Mouse (Mus musculus): ENCODE results near the gene Stfa1.
"Not testable (repeated sequence)": the region's sequence is repeated elsewhere in the genome, so short reads cannot be mapped to it uniquely, and the experiment has no call there.

Stfa1 gene

GRCm38 (mm10) chr16:36276796-36277195 is at the start of gene Stfa1:
Gene Stfa1, plus strand, starts transcription at chr16:36276951.
- CTCF ChIA-PET, POLR2A ChIA-PET: not testable (repeated sequence)

DNA sequence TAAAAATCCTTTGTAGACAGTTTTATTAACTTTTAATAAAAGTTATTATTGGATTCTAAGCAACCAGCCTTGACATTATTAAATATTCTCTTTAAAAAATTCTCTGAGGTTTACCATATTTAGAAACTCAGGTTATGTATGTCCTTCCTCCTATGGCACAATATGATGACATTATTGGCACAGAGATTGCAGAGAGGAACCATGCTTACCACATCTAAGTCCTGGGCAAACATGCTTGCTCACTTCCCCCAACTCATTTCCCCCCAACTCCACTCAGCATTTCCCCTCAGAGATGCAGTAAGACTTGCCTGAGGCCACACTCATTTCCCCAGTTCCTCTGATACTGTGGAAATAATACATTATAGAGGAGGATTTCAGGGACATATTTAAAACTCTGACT is 16.2 kb upstream of the Stfa1 start:
- CTCF ChIA-PET, POLR2A ChIA-PET: not testable (repeated sequence)

GRCm38 (mm10) chr16:36289140-36289539 is 12.4 kb downstream of the Stfa1 start:
- ChIA-PET POLR2A (no interaction called here), CTCF (no interaction called here)

- CTCF ChIA-PET: no interaction called here
These were observed 30.9 kb downstream of the Stfa1 start for GRCm38 (mm10) chr16:36307631-36308030.

GRCm38 (mm10) chr16:36316111-36316510 is 39.4 kb downstream of the Stfa1 start:
- CTCF ChIA-PET, POLR2A ChIA-PET: not testable (repeated sequence)

More at GRCm38 (mm10) chr16:36307631-36308030, 30.9 kb downstream of the Stfa1 start:
- POLR2A ChIA-PET: no interaction called here

GRCm38 (mm10) chr16:36319286-36319685 is 42.5 kb downstream of the Stfa1 start:
- ChIA-PET CTCF (no interaction called here), POLR2A (interaction anchor here in 1 of 4 experiments (0.6 kb wide), 1 partner anchor 25 kb away, joined by 3 read pairs; no protein-coding TSS in a partner anchor)

DNA sequence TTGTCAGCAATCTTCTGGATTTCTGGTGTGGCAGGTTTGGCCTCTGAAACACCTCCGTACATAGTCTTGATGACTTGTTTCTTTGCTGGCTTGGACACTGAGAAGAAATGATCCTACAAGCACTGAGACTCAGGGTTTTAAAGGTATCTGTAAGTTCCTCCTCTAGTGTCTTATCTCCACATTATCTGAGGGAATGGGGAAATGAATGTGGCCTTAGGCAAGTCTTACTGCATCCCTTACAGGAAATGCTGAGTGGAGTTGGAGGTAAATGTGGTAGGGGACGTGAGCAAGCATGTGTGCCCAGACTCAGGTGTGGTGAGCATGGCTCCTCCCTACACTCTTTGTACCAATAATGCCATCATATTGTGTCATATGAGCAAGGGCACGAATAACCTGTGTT is 57.5 kb downstream of the Stfa1 start, which contains the start of gene BC117090:
BC117090 (minus strand) TSS at position 101 of the 400 bp plus-strand sequence.
- POLR2A ChIA-PET: no interaction called here
- CTCF ChIA-PET: no interaction called here
